ENCODE assay signal across 11 mouse cellular contexts in genomic region chr4:82946276-82946612, GRCm38 (mm10).
DNase-seq lines count a peak whose midpoint lies in the region; ATAC-seq lines count a peak whose summit lies in the region.
"Had no signal": no experiment of that assay in that cellular context is flagged by ENCODE, and none has a peak within 500 bp of the region (broad histone marks: within the 10 kb centered on the region; RNA-seq: fewer than 3 reads in every experiment).

No protein-coding gene starts in this region.

- no peak overlapping the region for H3K9ac ChIP-seq in embryonic facial prominence, embryonic 15.5 days
- H3K9ac ChIP-seq: heart, embryonic 13.5 days; limb, embryonic 15.5 days had no signal

- ATAC-seq in embryonic facial prominence, embryonic 15.5 days (ENCODE audit: insufficient number of reproducible peaks, low FRiP score, low TSS enrichment, low read depth) = no peak
- ATAC-seq: CD4-positive, CD25-positive, alpha-beta regulatory T cell, adult 4 months had no signal

- H3K27ac ChIP-seq in embryonic facial prominence, embryonic 15.5 days (replicated peaks) = 0 out of 2 replicates have a peak overlapping the region, but pooled peaks have one; percentile 29
- H3K27ac ChIP-seq: heart, embryonic 13.5 days; limb, embryonic 15.5 days had no signal

- H3K36me3 ChIP-seq in embryonic facial prominence, embryonic 15.5 days = peaks cover 8% of the 10 kb centered on the region; the same call in 1 of the 2 replicates
- H3K36me3 ChIP-seq: limb, embryonic 15.5 days had no signal

- no peaks in the 10 kb centered on the region for H3K27me3 ChIP-seq in embryonic facial prominence, embryonic 15.5 days
- H3K27me3 ChIP-seq: heart, embryonic 13.5 days; limb, embryonic 15.5 days had no signal

- peak; percentile 36 for DNase-seq in kidney, postnatal 10 days
- DNase-seq in kidney, adult 9 months = no peak
- peak; percentile 65 to 90 for DNase-seq in layer of hippocampus, postnatal 14 days (ENCODE audit: low spot score in 2 of 2)
- peak; percentile 32 for DNase-seq in retina, postnatal 7 days (ENCODE audit: low read depth, low spot score)
- no peak for DNase-seq in c-Kit-positive CD71-positive TER-119-positive erythroid progenitor cells, embryonic 14.5 days (ENCODE audit: low spot score)
- DNase-seq in kidney, postnatal 36 days = no peak
- no peak for DNase-seq in kidney, adult 11 months

- H3K4me1 ChIP-seq in embryonic facial prominence, embryonic 15.5 days = no peaks in the 10 kb centered on the region
- H3K4me1 ChIP-seq: heart, embryonic 13.5 days; limb, embryonic 15.5 days had no signal

- H3K4me2 ChIP-seq in embryonic facial prominence, embryonic 15.5 days (replicated peaks) = no peak overlapping the region
- H3K4me2 ChIP-seq: heart, embryonic 13.5 days; limb, embryonic 15.5 days had no signal

- 70% methylated on average over 3 of the region's 3 CpGs for WGBS in embryonic facial prominence, embryonic 15.5 days

- H3K9me3 ChIP-seq in embryonic facial prominence, embryonic 15.5 days (replicated peaks) = no peaks in the 10 kb centered on the region
- H3K9me3 ChIP-seq: heart, embryonic 13.5 days; limb, embryonic 15.5 days had no signal

- H3K4me3 ChIP-seq in embryonic facial prominence, embryonic 15.5 days (replicated peaks) = no peak overlapping the region
- H3K4me3 ChIP-seq: heart, embryonic 13.5 days; limb, embryonic 15.5 days had no signal

Comparison
In these comparisons a context has a peak if more than half of its experiments do, and no peak if none do; other contexts are left out.
1. DNase-seq: peak in kidney, postnatal 10 days (single experiment), layer of hippocampus, postnatal 14 days (2 of 2) and retina, postnatal 7 days (single experiment); none in kidney, adult 9 months (single experiment), c-Kit-positive CD71-positive TER-119-positive erythroid progenitor cells, embryonic 14.5 days (single experiment), kidney, postnatal 36 days (0 of 2) and kidney, adult 11 months (single experiment).